Mouse (Mus musculus): Measurements from ENCODE around the gene Tmem100.

GRCm38 (mm10) chr11:90047271-90047670 is 17.1 kb downstream of the Tmem100 start:
- no peak for TF ChIP-seq CTCF (IDR thresholded peaks at IDR 0.05; ENCODE audit: control insufficient read depth, insufficient read depth, low read length)
- TF ChIP-seq POLR2A (IDR thresholded peaks at IDR 0.05; ENCODE audit: borderline replicate concordance, control insufficient read depth, low read depth, low read length) = no peak

Measured in bone marrow, adult 2 months (tissue).